Mouse (Mus musculus) ES-Bruce4 (cell line): Measurements from ENCODE around the gene Colgalt2. TPM values are rescaled to one million over a fixed set of nuclear protein-coding genes. Genes with fewer than 3 reads are reported as not detected.
"Not testable (repeated sequence)": the region's sequence is repeated elsewhere in the genome, so short reads cannot be mapped to it uniquely, and the experiment has no call there.

Source experiments
- H3K27ac ChIP-seq: 2 replicates; pipeline ENCODE4 v1.5.1; 2012; ENCODE audit warnings: low read length, inconsistent platforms; ENCODE audit not compliant: insufficient read depth
- H3K27me3 ChIP-seq: 2 replicates; pipeline ENCODE4 v1.6.1; 2012; ENCODE audit warnings: mild to moderate bottlenecking, low read length, inconsistent platforms; ENCODE audit not compliant: control insufficient read depth, poor library complexity, insufficient read depth, severe bottlenecking
- H3K36me3 ChIP-seq: 2 replicates; pipeline ENCODE4 v1.6.1; 2012; ENCODE audit warnings: inconsistent platforms, mild to moderate bottlenecking, low read length, moderate library complexity; ENCODE audit not compliant: control insufficient read depth, poor library complexity, insufficient read depth, severe bottlenecking
- H3K4me1 ChIP-seq: one replicate; pipeline ENCODE4 v1.8.1; 2011; ENCODE audit warnings: low read length; ENCODE audit not compliant: control insufficient read depth, insufficient read depth
- H3K4me3 ChIP-seq: 2 replicates; pipeline ENCODE4 v1.5.1; 2011; ENCODE audit warnings: low read depth, mild to moderate bottlenecking, low read length
- H3K9ac ChIP-seq: 2 replicates; pipeline ENCODE4 v1.6.1; 2012; ENCODE audit warnings: low read depth, mild to moderate bottlenecking, inconsistent platforms; ENCODE audit not compliant: poor library complexity, severe bottlenecking
- H3K9me3 ChIP-seq: replicated peaks from 2 replicates; pipeline ENCODE4 v1.6.1; 2012; ENCODE audit warnings: mild to moderate bottlenecking, low read length, inconsistent platforms; ENCODE audit not compliant: control insufficient read depth, poor library complexity, insufficient read depth, severe bottlenecking
- CTCF ChIP-seq: IDR thresholded peaks from one replicate; pipeline ENCODE4 v1.8.1; 2011; ENCODE audit warnings: low read depth, low read length
- EP300 ChIP-seq: IDR thresholded peaks from 2 replicates; pipeline ENCODE4 v1.6.1; 2011; ENCODE audit warnings: low read depth, low read length; ENCODE audit not compliant: insufficient read depth
- POLR2A ChIP-seq: IDR thresholded peaks from one replicate; pipeline ENCODE4 v1.8.1; 2011; ENCODE audit warnings: low read length; ENCODE audit not compliant: insufficient read depth
- polyA plus RNA-seq: library from polyadenylated mRNA; stranded (reverse); fragments of >200 nt; gene quantifications from 2 replicates; pipeline ENCODE4 v1.2.4, GENCODE M21; 2011; ENCODE audit warnings: low read depth; ENCODE audit not compliant: missing spikeins, insufficient read depth, insufficient read length

Gene Colgalt2
- 0.17 TPM in 1 of 2 replicates, not detected in the other for polyA plus RNA-seq

GRCm38 (mm10) chr1:152399790-152400555 is at the start of gene Colgalt2:
Gene Colgalt2, plus strand, starts transcription at chr1:152399830.
- TF ChIP-seq EP300 (no peak), POLR2A (no peak), CTCF (no peak)
- Histone ChIP-seq H3K27ac (no peak within 1 kb of the TSS), H3K9me3 (peaks cover 7% of the 10 kb centered on the region; the same call in 1 of the 2 replicates)

GRCm38 (mm10) chr1:152356721-152357120 is 42.9 kb upstream of the Colgalt2 start:
- H3K4me3 ChIP-seq, result no peak overlapping the region

More at GRCm38 (mm10) chr1:152399790-152400555, at the start of gene Colgalt2:
- H3K27me3 ChIP-seq, result no peaks in the 10 kb centered on the region
- H3K36me3 ChIP-seq, result no peaks in the 10 kb centered on the region
- H3K9ac ChIP-seq, result peak within 1 kb of the TSS; percentile 49
- H3K4me1 ChIP-seq, result no peaks in the 10 kb centered on the region
- H3K4me3 ChIP-seq, result peak within 1 kb of the TSS; percentile 88

GRCm38 (mm10) chr1:152368311-152369088 is 31.1 kb upstream of the Colgalt2 start:
- Histone ChIP-seq H3K9ac (no peak overlapping the region), H3K4me1 (no peaks in the 10 kb centered on the region), H3K9me3 (no peaks in the 10 kb centered on the region), H3K36me3 (peaks cover 3% of the 10 kb centered on the region; the same call in 1 of the 2 replicates), H3K27ac (no peak overlapping the region), H3K4me3 (no peak overlapping the region), H3K27me3 (no peaks in the 10 kb centered on the region)
- TF ChIP-seq POLR2A, result no peak
- TF ChIP-seq EP300, result no peak
- TF ChIP-seq CTCF, result no peak

More at GRCm38 (mm10) chr1:152356721-152357120, 42.9 kb upstream of the Colgalt2 start:
- TF ChIP-seq EP300, result no peak
- TF ChIP-seq POLR2A, result no peak
- TF ChIP-seq CTCF, result no peak
- Histone ChIP-seq H3K27ac (no peak overlapping the region), H3K27me3 (no peaks in the 10 kb centered on the region), H3K9ac (no peak overlapping the region), H3K36me3 (no peaks in the 10 kb centered on the region), H3K4me1 (no peaks in the 10 kb centered on the region), H3K9me3 (no peaks in the 10 kb centered on the region)

GRCm38 (mm10) chr1:152369139-152369538 is 30.5 kb upstream of the Colgalt2 start:
- Histone ChIP-seq H3K36me3 (peaks cover 3% of the 10 kb centered on the region; the same call in 1 of the 2 replicates), H3K9me3 (no peaks in the 10 kb centered on the region), H3K9ac (no peak overlapping the region), H3K4me3 (no peak overlapping the region), H3K4me1 (no peaks in the 10 kb centered on the region), H3K27me3 (no peaks in the 10 kb centered on the region), H3K27ac (no peak overlapping the region)
- TF ChIP-seq POLR2A, result no peak
- no peak for TF ChIP-seq EP300
- TF ChIP-seq CTCF, result peak; percentile 66

- Histone ChIP-seq H3K27me3 (no peaks in the 10 kb centered on the region), H3K4me1 (no peaks in the 10 kb centered on the region), H3K4me3 (no peak overlapping the region), H3K27ac (no peak overlapping the region), H3K9me3 (no peaks in the 10 kb centered on the region), H3K9ac (no peak overlapping the region), H3K36me3 (peaks cover 6% of the 10 kb centered on the region; the same call in 1 of the 2 replicates)
- TF ChIP-seq EP300 (no peak), POLR2A (no peak), CTCF (no peak)
These were observed 21.3 kb upstream of the Colgalt2 start for GRCm38 (mm10) chr1:152378311-152378710.

- TF ChIP-seq EP300 (no peak), CTCF (no peak), POLR2A (no peak)
- Histone ChIP-seq H3K36me3 (peaks cover 6% of the 10 kb centered on the region; the same call in 1 of the 2 replicates), H3K4me3 (no peak overlapping the region), H3K27me3 (no peaks in the 10 kb centered on the region), H3K9me3 (no peaks in the 10 kb centered on the region), H3K4me1 (peaks cover 2% of the 10 kb centered on the region), H3K27ac (no peak overlapping the region), H3K9ac (no peak overlapping the region)
These were observed 15.0 kb upstream of the Colgalt2 start for GRCm38 (mm10) chr1:152384589-152384988.

- H3K4me1 ChIP-seq, H3K27me3 ChIP-seq, H3K36me3 ChIP-seq, H3K27ac ChIP-seq, H3K9me3 ChIP-seq: not testable (repeated sequence)
- peak overlapping the region; percentile 93 for H3K9ac ChIP-seq
- peak overlapping the region; percentile 76 for H3K4me3 ChIP-seq
These were observed 13.9 kb upstream of the Colgalt2 start for GRCm38 (mm10) chr1:152385693-152386092.
